Mouse (Mus musculus): Measurements from ENCODE around the gene Agk.

Gene Agk

GRCm38 (mm10) chr6:40324897-40325841, at the start of gene Agk:
Gene Agk, plus strand, starts transcription at chr6:40325172.
- ATAC-seq (ENCODE audit: insufficient number of reproducible peaks, low FRiP score, low TSS enrichment) = peak; percentile 93

GRCm38 (mm10) chr6:40300707-40301106, 24.3 kb upstream of the Agk start:
- no peak for ATAC-seq (ENCODE audit: insufficient number of reproducible peaks, low FRiP score, low TSS enrichment)

GRCm38 (mm10) chr6:40303379-40303778, 21.6 kb upstream of the Agk start:
- ATAC-seq (ENCODE audit: insufficient number of reproducible peaks, low FRiP score, low TSS enrichment) = peak; percentile 70; the same call in 1 of the 2 replicates

- ATAC-seq (ENCODE audit: insufficient number of reproducible peaks, low FRiP score, low TSS enrichment) = no peak
Measured at GRCm38 (mm10) chr6:40304972-40305371, 20.0 kb upstream of the Agk start.

GRCm38 (mm10) chr6:40326341-40326740, 1.4 kb downstream of the Agk start:
- no peak for ATAC-seq (ENCODE audit: insufficient number of reproducible peaks, low FRiP score, low TSS enrichment)

- ATAC-seq (ENCODE audit: insufficient number of reproducible peaks, low FRiP score, low TSS enrichment) = no peak
Measured at GRCm38 (mm10) chr6:40333497-40333896, 8.5 kb downstream of the Agk start.

GRCm38 (mm10) chr6:40336735-40337731, 12.1 kb downstream of the Agk start:
- no peak for ATAC-seq (ENCODE audit: insufficient number of reproducible peaks, low FRiP score, low TSS enrichment)

- peak; percentile 66; the same call in 1 of the 2 replicates for ATAC-seq (ENCODE audit: insufficient number of reproducible peaks, low FRiP score, low TSS enrichment)
Measured at GRCm38 (mm10) chr6:40346959-40347771, 22.2 kb downstream of the Agk start.

GRCm38 (mm10) chr6:40347772-40348111, 22.8 kb downstream of the Agk start:
- no peak for ATAC-seq (ENCODE audit: insufficient number of reproducible peaks, low FRiP score, low TSS enrichment)

GRCm38 (mm10) chr6:40350041-40350440, 25.1 kb downstream of the Agk start:
- no peak for ATAC-seq (ENCODE audit: insufficient number of reproducible peaks, low FRiP score, low TSS enrichment)

GRCm38 (mm10) chr6:40350856-40351255, 25.9 kb downstream of the Agk start:
- ATAC-seq (ENCODE audit: insufficient number of reproducible peaks, low FRiP score, low TSS enrichment) = no peak

- ATAC-seq (ENCODE audit: insufficient number of reproducible peaks, low FRiP score, low TSS enrichment) = no peak
Measured at GRCm38 (mm10) chr6:40353360-40353759, 28.4 kb downstream of the Agk start.

- no peak for ATAC-seq (ENCODE audit: insufficient number of reproducible peaks, low FRiP score, low TSS enrichment)
Measured at GRCm38 (mm10) chr6:40371031-40371430, 46.1 kb downstream of the Agk start.

GRCm38 (mm10) chr6:40380181-40380580, 55.2 kb downstream of the Agk start:
- ATAC-seq (ENCODE audit: insufficient number of reproducible peaks, low FRiP score, low TSS enrichment) = no peak

GRCm38 (mm10) chr6:40381908-40382307, 56.9 kb downstream of the Agk start:
- ATAC-seq (ENCODE audit: insufficient number of reproducible peaks, low FRiP score, low TSS enrichment) = no peak

GRCm38 (mm10) chr6:40385682-40386081, 60.7 kb downstream of the Agk start:
- ATAC-seq (ENCODE audit: insufficient number of reproducible peaks, low FRiP score, low TSS enrichment) = no peak

- no peak for ATAC-seq (ENCODE audit: insufficient number of reproducible peaks, low FRiP score, low TSS enrichment)
Measured at GRCm38 (mm10) chr6:40388660-40389059, 63.7 kb downstream of the Agk start.

GRCm38 (mm10) chr6:40390975-40391374, 66.0 kb downstream of the Agk start:
- ATAC-seq (ENCODE audit: insufficient number of reproducible peaks, low FRiP score, low TSS enrichment) = peak; percentile 29; the same call in 1 of the 2 replicates

- ATAC-seq (ENCODE audit: insufficient number of reproducible peaks, low FRiP score, low TSS enrichment) = peak; percentile 93
Measured at GRCm38 (mm10) chr6:40393213-40393612, 68.2 kb downstream of the Agk start.

GRCm38 (mm10) chr6:40402031-40402430, 77.1 kb downstream of the Agk start:
- no peak for ATAC-seq (ENCODE audit: insufficient number of reproducible peaks, low FRiP score, low TSS enrichment)

Data from cerebellum, adult (tissue).